Mouse (Mus musculus): ENCODE data around the gene Hist1h2ad. TPM values are rescaled to one million over a fixed set of nuclear protein-coding genes. Genes with fewer than 3 reads are reported as not detected.
"Not testable (repeated sequence)": the region's sequence is repeated elsewhere in the genome, so short reads cannot be mapped to it uniquely, and the experiment has no call there.

Gene Hist1h2ad
- total RNA-seq, 2 experiments from 2014 or later: 62.5 to 79.1 TPM

DNA sequence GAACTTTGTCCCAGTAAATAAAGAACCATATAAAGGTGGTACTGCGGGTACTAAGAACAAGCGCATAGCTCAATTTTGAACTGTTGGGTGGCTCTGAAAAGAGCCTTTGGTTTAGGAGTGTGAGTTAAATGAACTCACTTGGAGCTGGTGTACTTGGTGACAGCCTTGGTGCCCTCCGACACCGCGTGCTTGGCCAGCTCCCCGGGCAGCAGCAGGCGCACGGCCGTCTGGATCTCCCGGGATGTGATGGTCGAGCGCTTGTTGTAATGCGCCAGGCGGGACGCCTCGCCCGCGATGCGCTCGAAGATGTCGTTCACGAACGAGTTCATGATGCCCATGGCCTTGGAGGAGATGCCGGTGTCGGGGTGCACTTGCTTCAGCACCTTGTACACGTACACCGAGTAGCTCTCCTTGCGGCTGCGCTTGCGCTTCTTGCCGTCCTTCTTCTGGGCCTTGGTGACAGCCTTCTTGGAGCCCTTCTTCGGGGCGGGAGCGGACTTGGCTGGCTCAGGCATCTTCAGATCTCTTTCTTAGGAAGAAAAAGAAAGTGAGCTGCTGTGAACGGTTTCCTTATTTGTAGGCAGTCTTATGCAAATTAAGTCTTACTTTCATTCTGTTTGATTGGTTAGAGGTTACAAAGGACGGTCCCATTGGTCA lies 11.4 kb downstream of the Hist1h2ad start:
- peak; percentile 66 for DNase-seq

DNA sequence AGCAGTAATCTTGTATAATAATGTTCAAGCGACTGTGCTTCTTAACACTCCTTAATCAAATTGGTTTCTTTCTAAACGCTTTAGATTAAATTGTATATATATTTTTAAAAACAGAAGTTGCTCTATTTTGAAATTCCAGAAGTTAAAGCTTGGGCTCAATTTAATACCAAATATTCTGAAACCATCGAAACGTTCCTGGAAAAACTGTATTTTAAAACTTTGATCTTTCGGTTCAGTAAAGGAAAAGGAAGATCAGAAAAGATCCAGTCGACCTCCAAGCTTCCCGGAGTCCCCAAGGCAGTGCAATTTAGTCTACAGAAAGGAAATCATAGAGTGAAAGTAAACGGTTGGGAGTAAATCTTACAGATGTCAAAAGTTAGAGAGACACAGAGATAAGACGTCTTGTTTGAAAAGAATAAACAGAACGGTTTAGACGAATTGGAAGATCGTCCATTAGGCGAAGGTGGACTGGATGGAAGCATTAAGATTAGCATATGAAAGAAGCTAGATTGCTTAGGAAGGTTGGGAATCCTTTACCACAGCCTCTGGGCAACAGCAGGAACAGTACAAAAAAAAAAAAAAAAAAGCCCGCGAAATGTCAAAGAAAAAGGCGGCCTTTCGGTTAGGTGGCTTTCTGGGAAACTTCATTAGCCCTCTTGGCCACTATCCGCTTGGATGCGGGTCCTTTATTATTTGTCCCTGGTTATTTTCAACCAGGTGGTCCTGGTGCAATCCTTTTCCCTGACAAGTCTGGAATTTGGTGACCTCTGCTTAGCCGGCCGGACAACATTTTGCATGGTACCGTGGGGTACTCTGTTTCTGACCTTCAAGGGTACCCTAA lies 12.1 kb downstream of the Hist1h2ad start:
- DNase-seq: no peak

DNA sequence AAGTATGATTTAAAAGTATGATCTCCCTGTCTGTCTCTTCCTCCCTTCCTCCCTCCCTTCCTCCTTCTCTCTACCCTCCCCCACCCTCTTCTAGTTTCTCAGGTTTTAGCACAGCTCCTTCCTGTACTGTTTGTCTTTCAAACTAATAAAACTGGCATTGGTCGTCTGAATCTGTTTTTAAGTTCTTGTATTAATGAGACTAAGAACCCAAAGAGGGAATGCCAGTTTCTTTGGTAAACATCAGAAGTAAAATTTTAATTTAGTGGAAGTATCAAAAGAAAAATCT lies 12.7 kb downstream of the Hist1h2ad start:
- no peak for DNase-seq

DNA sequence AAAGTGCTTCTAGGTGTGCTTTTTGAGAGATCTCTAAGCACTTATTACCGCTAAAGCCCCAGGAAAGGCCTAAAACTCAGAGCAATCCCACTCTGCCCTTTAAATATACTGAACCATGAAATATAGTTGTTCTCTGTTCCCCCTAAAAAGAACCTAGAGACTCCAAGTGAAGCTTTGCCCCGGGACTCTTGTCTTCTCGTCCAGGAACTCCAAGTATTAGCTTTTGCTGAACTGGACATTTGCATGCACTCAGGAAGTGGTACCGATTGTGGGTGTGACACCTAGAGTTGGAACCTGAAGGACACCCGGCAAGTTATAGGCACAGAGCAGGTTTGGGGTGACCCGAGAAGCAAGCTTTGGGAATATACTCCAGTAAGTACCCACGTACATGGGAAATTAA lies 17.0 kb downstream of the Hist1h2ad start:
- DNase-seq: no peak

DNA sequence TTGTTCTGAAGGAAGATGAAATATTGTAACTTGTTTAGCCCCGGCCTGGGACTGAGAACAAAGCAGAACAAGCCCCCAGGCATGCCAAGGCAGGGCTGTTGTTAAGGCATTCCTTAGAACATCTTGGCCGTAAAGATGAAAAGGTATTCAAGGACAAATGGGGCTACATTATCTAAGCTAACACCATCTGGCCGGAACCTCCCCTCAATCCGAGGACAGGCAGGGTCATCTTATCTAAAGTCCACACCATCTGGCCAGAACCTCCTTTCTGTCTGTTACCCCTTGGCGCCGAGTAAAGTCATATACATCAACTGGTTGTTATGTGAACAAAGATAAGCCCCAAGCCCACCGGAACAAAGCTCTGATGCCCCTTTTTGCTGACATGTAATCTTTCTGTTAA lies 17.7 kb downstream of the Hist1h2ad start:
- not testable (repeated sequence) for DNase-seq

DNA sequence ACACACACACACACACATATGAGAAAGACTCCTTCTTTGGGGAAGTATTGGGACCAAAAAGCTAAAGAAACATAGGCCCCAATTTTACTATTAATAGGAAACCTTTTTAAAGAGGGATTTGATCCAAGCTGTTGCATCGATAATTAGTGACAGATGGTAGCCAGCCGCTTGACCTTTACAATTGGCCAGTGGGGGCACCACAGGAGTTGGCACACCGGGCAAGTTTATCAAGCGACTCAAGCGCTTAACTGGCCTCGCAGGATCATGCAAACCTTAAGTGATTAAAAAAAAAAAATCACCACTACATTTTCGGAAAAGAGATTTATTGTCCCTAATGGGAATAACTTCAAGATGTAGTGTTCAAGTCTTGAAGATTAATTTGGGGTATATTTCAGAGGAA lies 18.4 kb downstream of the Hist1h2ad start:
- no peak for DNase-seq

DNA sequence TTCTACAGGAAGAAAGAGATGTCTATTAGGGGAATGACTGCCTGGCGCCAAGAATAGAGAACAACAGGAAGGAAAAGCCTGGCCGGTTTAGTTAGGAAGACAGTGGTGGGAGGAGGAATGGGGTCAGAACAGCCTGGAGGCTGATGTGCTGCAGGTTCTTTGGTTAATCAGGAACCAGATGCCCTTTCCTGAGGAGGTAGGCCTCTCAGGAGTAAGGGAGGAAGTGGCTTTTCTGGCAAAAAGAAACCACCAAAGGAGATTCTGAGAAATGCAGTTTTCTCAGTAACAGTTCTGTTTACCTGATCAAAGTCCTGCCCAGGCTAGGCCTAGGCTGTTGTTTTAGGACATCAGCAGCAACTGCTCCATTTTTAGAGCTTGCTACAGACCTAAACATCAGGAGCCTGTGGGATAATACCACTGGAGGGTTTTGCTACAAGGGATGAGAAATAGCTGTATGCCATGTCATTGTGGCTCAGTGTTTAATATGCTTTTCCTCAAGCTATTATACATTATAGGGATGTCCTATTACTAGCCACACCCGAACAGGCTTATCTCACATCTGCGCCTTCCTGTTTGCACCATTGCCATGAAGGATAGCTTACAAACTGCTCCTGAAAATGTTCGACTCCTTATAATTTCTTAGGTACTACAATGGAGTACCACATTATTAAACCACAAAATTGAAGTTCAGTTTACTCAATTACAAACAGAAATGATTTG lies 19.0 kb downstream of the Hist1h2ad start:
- peak; percentile 6 for DNase-seq

DNA sequence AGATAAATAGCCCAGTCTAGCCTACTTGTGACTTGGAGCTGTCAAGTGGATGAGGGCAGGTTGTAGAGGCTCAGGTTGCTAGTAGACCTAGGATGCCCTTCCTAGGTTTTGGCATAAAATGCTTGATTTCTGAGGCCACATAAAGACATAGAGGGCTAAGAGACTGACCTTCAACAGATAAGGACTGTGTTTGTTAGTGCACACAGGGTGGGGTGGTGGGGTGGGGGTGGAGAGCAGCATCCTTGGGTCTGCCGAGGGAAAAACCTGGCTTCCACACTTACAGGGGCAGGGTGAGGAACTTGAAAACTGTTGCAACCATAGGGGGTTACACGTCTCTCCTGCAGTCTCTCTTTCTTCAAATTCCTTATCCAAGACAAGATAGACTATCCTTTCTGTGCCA lies 21.0 kb downstream of the Hist1h2ad start:
- DNase-seq: no peak

DNA sequence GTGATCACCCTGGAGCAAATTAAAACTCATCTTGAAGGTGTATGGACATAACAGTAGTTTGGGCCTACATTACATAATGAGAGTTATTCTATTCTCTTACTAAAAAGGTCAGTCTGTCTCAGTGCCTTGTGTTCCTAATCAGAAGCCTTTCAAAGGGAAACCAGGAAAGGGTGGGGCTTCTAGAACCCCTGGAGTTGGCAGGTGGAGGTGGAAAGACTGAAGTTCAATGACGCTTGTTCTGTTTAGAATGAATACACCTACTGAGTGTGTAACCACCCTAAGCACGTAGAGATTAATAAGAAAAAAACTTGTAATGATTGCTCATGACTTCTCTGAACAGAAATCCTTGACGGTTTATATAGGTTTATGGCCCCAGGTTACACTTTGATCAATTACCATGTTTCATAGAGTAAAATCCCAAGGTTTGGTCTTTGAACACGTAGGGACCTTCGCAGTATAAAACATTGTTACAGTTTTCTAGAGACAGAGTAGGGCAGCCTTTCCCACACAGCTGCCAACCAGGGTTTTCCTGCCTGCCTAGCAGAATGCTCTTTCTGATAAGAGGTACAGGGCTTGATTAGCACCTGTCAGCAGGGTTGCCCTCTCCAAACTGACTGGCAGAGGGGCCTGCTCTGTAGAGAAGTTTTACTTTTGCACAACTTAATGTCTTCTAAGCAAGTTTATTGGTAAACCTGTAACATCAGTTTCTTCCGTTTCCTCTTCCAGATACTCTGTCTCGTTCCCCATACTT lies 21.6 kb downstream of the Hist1h2ad start:
- DNase-seq: no peak

DNA sequence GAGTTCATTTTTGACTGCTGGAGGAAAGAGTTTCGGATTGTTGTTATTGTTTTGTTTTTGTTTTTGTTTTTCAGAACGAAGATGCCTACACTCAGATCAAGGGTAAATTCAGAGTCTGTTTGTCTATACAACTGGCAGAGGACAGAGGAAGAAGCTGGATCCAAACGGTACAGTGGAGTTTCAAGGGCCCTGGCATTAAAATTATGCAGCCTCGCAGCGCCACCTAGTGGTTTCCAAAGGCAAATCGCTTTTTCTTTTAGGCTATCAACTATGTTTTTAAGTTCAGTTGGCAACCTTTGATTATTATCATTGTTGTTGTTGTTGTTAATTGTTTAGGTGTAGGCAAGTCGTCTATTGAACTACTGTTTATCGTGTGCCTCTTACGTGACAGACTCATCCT lies 23.8 kb downstream of the Hist1h2ad start:
- peak; percentile 87 for DNase-seq

DNA sequence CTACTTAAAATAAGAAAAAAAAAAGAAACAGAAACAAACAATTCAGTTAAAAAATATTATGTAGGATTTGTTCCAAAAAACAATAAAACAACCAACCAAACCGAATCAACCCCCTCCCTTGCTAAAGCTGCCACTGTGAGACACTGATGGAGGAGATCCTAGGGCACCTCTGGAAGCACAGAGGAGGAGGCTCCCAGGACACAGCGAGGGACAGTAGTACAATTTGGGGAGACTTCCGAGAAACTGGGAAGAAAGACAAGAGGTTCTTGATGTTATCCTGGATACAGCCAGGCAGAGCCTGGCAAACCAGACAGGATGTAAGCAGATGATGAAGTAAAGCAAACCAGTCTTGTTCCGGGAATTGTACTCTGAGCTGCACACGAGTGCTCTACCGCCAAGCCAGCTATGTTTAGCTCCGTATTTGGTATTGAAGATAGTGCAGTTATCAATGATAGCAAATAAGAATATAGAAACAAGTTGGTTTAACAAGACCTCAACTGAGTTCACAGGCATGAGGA lies 29.1 kb downstream of the Hist1h2ad start:
- no peak for DNase-seq

DNA sequence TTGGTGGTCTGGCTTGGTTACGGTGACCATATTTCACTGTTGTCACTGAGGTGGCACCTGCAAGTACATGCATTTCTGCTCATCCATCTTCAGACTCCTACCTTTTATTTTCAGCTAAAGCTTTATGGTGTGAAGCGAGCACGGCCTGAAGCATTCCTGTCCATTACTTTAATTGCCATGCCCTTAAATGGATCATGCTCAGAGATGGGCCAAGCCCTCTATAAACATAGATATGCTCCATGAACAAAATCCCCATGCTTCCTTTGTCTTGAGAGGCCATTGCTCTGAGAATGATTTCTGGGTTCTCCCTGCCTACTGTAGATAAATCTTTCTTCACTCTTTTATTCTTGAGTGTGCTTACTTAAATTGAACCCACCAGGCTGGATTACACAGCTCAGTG lies 30.3 kb downstream of the Hist1h2ad start:
- no peak for DNase-seq

DNA sequence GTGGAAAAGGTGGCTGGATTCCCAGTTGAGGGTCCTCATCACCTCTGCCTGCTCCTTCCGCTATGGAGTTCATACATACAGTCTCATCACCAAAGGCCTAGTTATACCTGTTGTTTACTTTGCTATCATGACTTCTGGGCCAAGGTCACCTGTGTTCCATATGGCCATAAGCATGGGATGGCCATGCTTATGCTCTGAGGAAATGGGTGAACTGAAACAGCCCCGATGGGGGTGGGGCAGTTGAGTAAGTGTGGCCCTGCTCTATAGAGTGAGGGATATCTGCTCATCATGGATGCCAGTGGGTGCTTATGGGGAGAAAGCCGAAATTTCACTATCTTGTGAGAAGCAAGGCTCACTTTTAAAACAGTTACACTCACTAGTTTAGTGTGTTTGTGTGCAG lies 30.9 kb downstream of the Hist1h2ad start:
- no peak for DNase-seq

DNA sequence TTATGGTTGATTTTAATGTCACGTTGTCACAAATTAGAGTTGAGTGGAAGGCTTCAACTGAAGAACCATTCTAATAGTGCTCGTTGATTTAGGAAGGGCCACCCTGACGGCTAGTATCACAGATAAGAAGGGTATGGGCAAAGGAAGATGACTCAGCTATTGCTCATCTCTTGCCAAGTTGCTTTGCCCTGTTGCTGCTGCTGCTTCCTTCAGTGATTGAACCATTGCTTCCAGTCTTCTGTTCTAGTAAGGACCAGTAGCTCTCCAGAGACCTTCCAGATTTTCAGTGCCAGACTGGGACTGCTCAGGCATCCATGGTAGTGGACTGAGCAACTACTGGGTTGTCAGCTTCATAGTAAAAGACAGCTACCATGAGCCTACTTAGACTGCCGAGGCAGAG lies 35.0 kb downstream of the Hist1h2ad start:
- no peak for DNase-seq

DNA sequence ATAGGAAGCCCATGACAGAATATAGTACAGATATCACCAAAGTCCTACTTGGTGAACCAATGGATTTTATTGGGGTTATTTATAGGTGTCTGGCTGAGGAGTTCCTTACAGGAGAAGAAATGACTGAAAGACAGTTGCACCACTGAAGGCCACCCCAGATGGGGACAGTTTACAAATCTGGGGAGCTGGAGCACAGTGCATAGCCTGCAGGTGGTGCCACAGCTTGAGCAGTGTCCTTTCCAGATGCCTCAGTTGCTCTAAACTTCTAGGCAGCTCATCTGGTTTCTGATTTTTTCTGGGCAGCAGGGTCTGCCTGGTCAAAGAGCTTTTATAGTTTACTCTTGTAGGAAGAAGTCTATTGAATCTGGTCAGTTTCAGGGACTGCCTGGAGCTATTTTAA lies 35.7 kb downstream of the Hist1h2ad start:
- no peak for DNase-seq

DNA sequence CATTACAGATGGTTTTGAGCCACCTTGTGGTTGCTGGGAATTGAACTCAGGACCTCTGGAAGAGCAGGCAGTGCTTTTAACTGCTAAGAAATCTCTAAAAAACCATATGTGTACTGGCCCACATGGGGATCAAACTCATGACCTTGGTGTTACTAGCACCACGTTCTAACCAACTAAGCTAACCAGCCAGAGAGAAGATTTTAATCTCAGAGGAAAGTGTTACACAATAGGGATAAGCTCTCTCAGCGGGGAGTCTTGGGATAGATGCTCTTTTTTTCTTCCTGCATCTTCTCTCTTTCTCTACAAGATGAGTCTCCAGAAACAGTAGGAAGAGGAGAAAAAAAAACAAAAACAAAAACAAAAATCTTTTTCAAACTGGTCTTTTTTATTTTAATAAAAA lies 36.2 kb downstream of the Hist1h2ad start:
- DNase-seq: no peak

DNA sequence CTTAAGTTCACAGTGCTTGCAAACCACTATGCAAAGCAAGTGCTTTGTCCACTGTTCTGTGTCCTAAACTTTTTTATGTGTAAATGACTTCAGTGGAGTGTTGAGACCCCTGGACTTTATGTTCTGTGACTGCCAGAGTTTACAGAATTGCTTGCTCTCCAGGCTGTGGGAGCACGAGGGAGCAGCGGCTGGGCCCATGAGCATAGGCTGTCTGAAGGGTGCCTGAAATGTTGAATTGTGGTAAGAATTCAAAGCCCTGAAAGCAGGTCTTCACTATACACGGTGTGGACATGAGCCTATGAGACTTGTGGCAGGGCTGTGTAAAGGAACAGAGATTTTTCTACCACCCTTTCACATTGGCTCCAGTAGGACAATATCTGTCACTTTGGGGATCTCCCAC lies 37.5 kb downstream of the Hist1h2ad start:
- no peak for DNase-seq

DNA sequence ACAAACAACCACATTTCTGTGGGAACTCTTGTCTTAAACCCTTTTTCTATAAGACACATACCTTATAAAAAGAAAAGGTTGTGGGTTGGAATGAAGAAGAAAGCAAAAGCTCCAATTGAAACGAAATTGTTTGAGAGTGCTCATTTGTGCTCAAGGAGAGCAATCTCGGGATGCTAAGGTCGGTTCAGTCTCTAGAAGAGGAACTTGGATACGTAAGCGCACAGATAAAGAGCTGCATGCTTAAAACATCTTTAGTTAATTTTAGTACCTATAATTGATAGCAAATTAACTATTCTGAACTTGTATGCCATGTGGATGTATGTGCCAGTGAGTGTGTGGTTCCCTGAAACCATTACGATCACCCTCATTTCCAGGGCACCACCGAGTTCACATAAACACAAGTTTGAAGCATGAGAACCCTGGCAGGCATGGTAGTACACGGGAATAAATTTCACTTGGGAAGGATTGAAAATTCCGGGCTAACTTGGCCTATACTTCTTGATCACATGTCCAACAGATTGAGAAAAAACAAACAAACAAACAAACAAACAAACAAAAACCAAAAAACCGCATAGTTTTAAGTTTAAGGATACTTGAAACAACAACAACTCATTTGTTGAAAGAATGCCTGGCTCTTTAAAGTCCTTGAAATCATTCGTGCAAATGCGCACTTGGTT lies 46.0 kb downstream of the Hist1h2ad start:
- DNase-seq: no peak

DNA sequence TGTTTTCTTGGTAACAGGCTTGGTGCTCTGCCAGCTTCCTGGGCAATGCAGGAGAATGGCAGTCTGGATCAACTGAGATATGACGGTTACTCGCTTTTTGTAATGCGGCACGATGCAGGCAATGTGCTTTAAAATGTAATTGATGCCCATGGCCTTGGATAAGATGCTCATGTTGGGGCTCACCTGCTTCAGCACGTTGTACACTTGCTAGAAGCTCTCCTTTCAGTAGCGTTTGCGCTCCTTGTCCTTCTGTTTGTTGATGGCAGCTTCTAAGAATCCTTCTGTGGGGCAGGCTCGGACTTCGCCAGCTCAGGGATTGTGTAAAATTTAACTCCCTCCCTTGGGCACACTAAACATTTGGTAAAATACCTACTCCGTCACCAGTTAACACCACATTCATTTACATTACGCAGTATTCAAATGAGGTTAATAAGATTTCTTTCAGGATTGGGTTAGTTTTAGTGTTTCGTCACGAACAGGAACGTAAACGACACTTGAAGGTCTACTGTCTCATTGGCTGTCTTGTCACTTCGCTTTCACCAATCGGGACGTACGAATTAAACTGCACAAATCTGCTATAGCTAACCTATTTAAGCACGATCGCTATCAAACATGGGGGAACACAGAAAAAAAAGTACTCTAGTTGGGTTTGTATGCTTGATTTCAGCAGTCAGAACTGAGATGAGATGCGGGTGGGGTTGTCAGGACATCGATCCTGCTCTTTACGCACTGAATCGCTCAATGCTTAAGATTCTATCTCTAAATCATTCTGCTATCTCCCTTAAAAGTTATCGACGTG lies 46.8 kb downstream of the Hist1h2ad start, which contains the start of gene Hist1h2be:
TSS of gene Hist1h2be (minus strand) at position 392 of the 799 bp plus-strand sequence.
- DNase-seq: peak; percentile 63

DNA sequence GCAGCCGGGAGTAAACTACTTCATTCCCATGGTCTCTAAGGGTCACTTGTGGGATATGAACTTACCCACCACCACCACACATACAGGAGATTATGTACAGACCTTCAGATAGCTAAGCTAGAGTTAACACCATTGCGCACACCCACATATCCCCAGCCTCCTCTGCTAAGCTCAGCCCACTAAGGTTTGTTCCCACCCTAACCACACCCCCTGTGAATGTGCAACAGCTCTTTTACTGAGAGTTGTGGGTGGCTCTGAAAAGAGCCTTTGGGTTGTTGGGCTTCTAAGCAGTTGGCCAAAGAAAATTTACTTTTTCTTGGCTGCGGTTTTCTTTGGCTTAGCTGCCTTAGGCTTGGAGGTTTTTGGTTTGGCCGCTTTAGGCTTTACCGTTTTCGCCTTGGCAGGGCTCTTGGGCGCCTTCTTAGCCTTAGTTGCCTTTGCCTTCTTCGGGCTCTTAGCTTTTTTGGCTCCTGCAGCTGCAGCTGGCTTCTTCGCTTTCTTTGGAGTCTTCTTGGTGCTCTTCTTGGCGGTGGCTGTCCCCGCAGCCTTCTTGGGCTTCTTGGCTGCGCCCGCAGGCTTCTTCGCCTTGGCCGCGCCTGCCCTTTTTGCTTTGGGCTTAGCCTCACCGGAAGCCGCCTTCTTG lies 47.5 kb downstream of the Hist1h2ad start:
- DNase-seq: peak; percentile 69

Measured in heart, postnatal 4 days (tissue).